Mouse (Mus musculus): ENCODE data around the gene Tspan17.
"Not testable (repeated sequence)": the region's sequence is repeated elsewhere in the genome, so short reads cannot be mapped to it uniquely, and the experiment has no call there.

Gene Tspan17

GRCm38 (mm10) chr13:54760906-54761305 is 28.3 kb upstream of the Tspan17 start:
- no peak for DNase-seq (ENCODE audit: low read depth, low spot score)

GRCm38 (mm10) chr13:54765281-54766191 is 23.6 kb upstream of the Tspan17 start:
- DNase-seq (ENCODE audit: low read depth, low spot score) = no peak

- DNase-seq (ENCODE audit: low read depth, low spot score) = peak; percentile 89
Observed at GRCm38 (mm10) chr13:54766192-54766768, 22.9 kb upstream of the Tspan17 start, which contains the start of gene Sncb. Gene Sncb (minus strand): TSS chr13:54766595.

- no peak for DNase-seq (ENCODE audit: low read depth, low spot score)
Observed at GRCm38 (mm10) chr13:54767012-54767411, 22.2 kb upstream of the Tspan17 start.

- DNase-seq (ENCODE audit: low read depth, low spot score) = no peak
Observed at GRCm38 (mm10) chr13:54780592-54780991, 8.6 kb upstream of the Tspan17 start.

- DNase-seq (ENCODE audit: low read depth, low spot score) = no peak
Observed at GRCm38 (mm10) chr13:54781086-54781485, 8.1 kb upstream of the Tspan17 start.

GRCm38 (mm10) chr13:54783235-54783634 is 5.9 kb upstream of the Tspan17 start:
- peak; percentile 93 for DNase-seq (ENCODE audit: low read depth, low spot score)

- no peak for DNase-seq (ENCODE audit: low read depth, low spot score)
Observed at GRCm38 (mm10) chr13:54783698-54784097, 5.5 kb upstream of the Tspan17 start, which contains the start of gene Eif4e1b. Gene Eif4e1b (plus strand): TSS chr13:54783998.

- DNase-seq (ENCODE audit: low read depth, low spot score) = not testable (repeated sequence)
Observed at GRCm38 (mm10) chr13:54787591-54787990, 1.6 kb upstream of the Tspan17 start.

- peak; percentile 86 for DNase-seq (ENCODE audit: low read depth, low spot score)
Observed at GRCm38 (mm10) chr13:54789561-54790397, 602 bp downstream of the Tspan17 start.

- peak; percentile 91 for DNase-seq (ENCODE audit: low read depth, low spot score)
Observed at GRCm38 (mm10) chr13:54792259-54793230, 3.4 kb downstream of the Tspan17 start.

- peak; percentile 49 for DNase-seq (ENCODE audit: low read depth, low spot score)
Observed at GRCm38 (mm10) chr13:54794002-54794577, 4.9 kb downstream of the Tspan17 start.

- DNase-seq (ENCODE audit: low read depth, low spot score) = peak; percentile 48
Observed at GRCm38 (mm10) chr13:54794843-54795242, 5.7 kb downstream of the Tspan17 start.

GRCm38 (mm10) chr13:54797356-54797755 is 8.2 kb downstream of the Tspan17 start:
- DNase-seq (ENCODE audit: low read depth, low spot score) = peak; percentile 71

GRCm38 (mm10) chr13:54797861-54798643 is 8.9 kb downstream of the Tspan17 start:
- DNase-seq (ENCODE audit: low read depth, low spot score) = no peak

GRCm38 (mm10) chr13:54798740-54799139 is 9.6 kb downstream of the Tspan17 start:
- DNase-seq (ENCODE audit: low read depth, low spot score) = no peak

GRCm38 (mm10) chr13:54799701-54800100 is 10.5 kb downstream of the Tspan17 start:
- DNase-seq (ENCODE audit: low read depth, low spot score) = peak; percentile 84

GRCm38 (mm10) chr13:54800206-54800605 is 11.0 kb downstream of the Tspan17 start:
- no peak for DNase-seq (ENCODE audit: low read depth, low spot score)

GRCm38 (mm10) chr13:54803010-54803409 is 13.8 kb downstream of the Tspan17 start:
- DNase-seq (ENCODE audit: low read depth, low spot score) = peak; percentile 82
